Mouse (Mus musculus) heart, embryonic 14.5 days (tissue): ENCODE measurements around the gene Eddm3b. TPM values are rescaled to one million over a fixed set of nuclear protein-coding genes. Genes with fewer than 3 reads are reported as not detected.

Experiments used
- polyA plus RNA-seq: library from polyadenylated mRNA; unstranded; fragments of >200 nt; fragmentation: Nextera tagmentation; extraction: Ambion mirVana; gene quantifications from 2 replicates; pipeline ENCODE4 v1.2.1, GENCODE M21; 2014

The Eddm3b gene
- polyA plus RNA-seq, 1 experiment from 2014 or later, result not detected

Other genes with a start within 250 kb of the Eddm3b start
- gene Tep1, start 243.9 kb upstream of the Eddm3b start, polyA plus RNA-seq, result 6.6 and 8.3 TPM in 2 replicates
- 0.11 and 0.26 TPM in 2 replicates for gene Klhl33, start 216.9 kb upstream of the Eddm3b start, polyA plus RNA-seq
- gene Osgep, start 189.5 kb upstream of the Eddm3b start, polyA plus RNA-seq, result 118 and 134 TPM in 2 replicates
- gene Apex1, start 189.5 kb upstream of the Eddm3b start, polyA plus RNA-seq, result 127 and 132 TPM in 2 replicates
- 24.0 and 35.1 TPM in 2 replicates for gene Pip4p1, start 183.6 kb upstream of the Eddm3b start, polyA plus RNA-seq
- gene Pnp, start 183.3 kb upstream of the Eddm3b start, polyA plus RNA-seq, result 30.5 and 32.2 TPM in 2 replicates
- not detected in 2 replicates for gene Gm49342, start 169.9 kb upstream of the Eddm3b start, polyA plus RNA-seq
- 0.36 and 0.59 TPM in 2 replicates for gene Pnp2, start 158.4 kb upstream of the Eddm3b start, polyA plus RNA-seq
- 0.32 and 0.57 TPM in 2 replicates for gene Rnase10, start 106.7 kb upstream of the Eddm3b start, polyA plus RNA-seq
- not detected in 2 replicates for gene Rnase9, start 72.6 kb upstream of the Eddm3b start, polyA plus RNA-seq
- gene Rnase11, start 64.3 kb upstream of the Eddm3b start, polyA plus RNA-seq, result not detected in 2 replicates
- 0.82 TPM in 1 of 2 replicates, not detected in the other for gene Rnase12, start 56.8 kb upstream of the Eddm3b start, polyA plus RNA-seq
- gene Olfr750, start 40.0 kb upstream of the Eddm3b start, polyA plus RNA-seq, result not detected in 2 replicates
- gene Rnase4, start 23.3 kb upstream of the Eddm3b start, polyA plus RNA-seq, result 25.0 and 29.7 TPM in 2 replicates
- 3.8 and 4.8 TPM in 2 replicates for gene Ang, start 23.3 kb upstream of the Eddm3b start, polyA plus RNA-seq
- gene Rnase6, start 9.5 kb downstream of the Eddm3b start, polyA plus RNA-seq, result 0.24 and 1.0 TPM in 2 replicates
- gene Rnase1, start 32.4 kb downstream of the Eddm3b start, polyA plus RNA-seq, result 0.47 and 1.1 TPM in 2 replicates
- gene Rnase2b, start 47.8 kb downstream of the Eddm3b start, polyA plus RNA-seq, result not detected in 2 replicates
- not detected in 2 replicates for gene Ang2, start 84.7 kb downstream of the Eddm3b start, polyA plus RNA-seq
- not detected in 2 replicates for gene Ear14, start 89.0 kb downstream of the Eddm3b start, polyA plus RNA-seq
- not detected in 2 replicates for gene Rnase2a, start 141.7 kb downstream of the Eddm3b start, polyA plus RNA-seq
- gene Gm7247, start 247.3 kb downstream of the Eddm3b start, polyA plus RNA-seq, result not detected in 2 replicates